In the genomic region with DNA sequence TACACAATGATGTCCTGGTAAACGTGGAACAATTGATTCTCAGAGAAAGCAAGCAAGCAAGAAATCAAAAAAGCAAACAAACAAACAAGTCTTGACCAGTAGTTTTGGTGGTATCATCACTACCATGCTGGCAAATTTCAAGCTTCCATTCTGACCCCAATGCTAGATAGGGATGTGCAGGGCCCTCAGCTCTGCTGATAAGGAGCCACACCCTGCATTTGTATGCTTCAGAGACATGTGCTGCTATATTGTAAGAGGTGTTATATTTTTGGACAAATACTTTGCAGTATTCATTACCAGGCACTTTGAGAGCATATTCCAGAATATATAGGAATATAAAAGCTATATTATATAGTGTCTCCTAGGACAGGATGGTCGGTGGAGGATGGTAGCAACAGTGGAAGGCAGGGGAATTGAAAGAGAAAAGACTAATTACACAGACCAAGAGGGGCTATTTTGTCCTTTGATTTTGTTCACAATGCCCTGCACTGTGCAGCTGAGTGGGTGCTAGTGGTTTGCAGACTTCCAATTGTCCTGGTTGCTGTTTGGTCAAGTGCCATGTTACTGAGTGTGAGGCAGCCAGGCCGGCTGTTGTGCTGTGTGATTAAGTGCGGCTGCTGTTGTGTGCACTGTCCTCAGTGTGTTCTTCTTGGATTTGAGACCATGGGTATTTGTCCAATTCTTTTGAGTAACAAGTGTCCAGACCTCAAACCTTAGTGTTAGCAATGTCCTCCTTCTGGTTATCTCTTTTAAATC, we compare ENCODE assay signal across 11 mouse cellular contexts. TPM values are rescaled to one million over a fixed set of nuclear protein-coding genes. Genes with fewer than 3 reads are reported as not detected.
DNase-seq lines count a peak whose midpoint lies in the region; ATAC-seq and TF ChIP-seq lines count a peak whose summit lies in the region.
"Had no signal": no experiment of that assay in that cellular context is flagged by ENCODE, and none has a peak within 500 bp of the region (broad histone marks: within the 10 kb centered on the region; RNA-seq: fewer than 3 reads in every experiment).

No protein-coding gene starts in this region.

- no peak overlapping the region for H3K27ac ChIP-seq in embryonic facial prominence, embryonic 11.5 days (replicated peaks; ENCODE audit: low read depth, low read length)
- H3K27ac ChIP-seq in embryonic facial prominence, embryonic 10.5 days (replicated peaks): no peak overlapping the region
- H3K27ac ChIP-seq in MEL (ENCODE audit: control insufficient read depth, low read depth, low read length): no peak overlapping the region
- H3K27ac ChIP-seq in hindbrain, embryonic 15.5 days (replicated peaks): no peak overlapping the region
- H3K27ac ChIP-seq: left cerebral cortex, adult 2 months; liver, embryonic 15.5 days had no signal

- no peak for TF ChIP-seq EP300 in MEL (IDR thresholded peaks at IDR 0.05; ENCODE audit: low read depth in 1 of 2, low read length in 2 of 2)

- H3K79me2 ChIP-seq in MEL (ENCODE audit: control insufficient read depth, insufficient read depth, low read length, poor library complexity): no peaks in the 10 kb centered on the region

- 75% methylated on average over 4 of the region's 4 CpGs for WGBS in embryonic facial prominence, embryonic 11.5 days
- 71% methylated on average over 4 of the region's 4 CpGs for WGBS in embryonic facial prominence, embryonic 10.5 days
- 44% methylated on average over 4 of the region's 4 CpGs for WGBS in hindbrain, embryonic 15.5 days

- no peak overlapping the region for H3K9ac ChIP-seq in embryonic facial prominence, embryonic 11.5 days (replicated peaks; ENCODE audit: low read length)
- H3K9ac ChIP-seq in MEL (ENCODE audit: control insufficient read depth, low read depth, low read length, poor library complexity, severe bottlenecking): no peak overlapping the region
- no peak overlapping the region for H3K9ac ChIP-seq in hindbrain, embryonic 15.5 days
- H3K9ac ChIP-seq: liver, embryonic 15.5 days had no signal

- TF ChIP-seq POLR2A in MEL (IDR thresholded peaks at IDR 0.05; ENCODE audit: control insufficient read depth in 1 of 2, insufficient read depth in 1 of 2, low read depth in 1 of 2, low read length in 2 of 2, poor library complexity in 1 of 2): no peak

- H3K27me3 ChIP-seq in embryonic facial prominence, embryonic 11.5 days (ENCODE audit: control insufficient read depth, insufficient read depth, low read length): no peaks in the 10 kb centered on the region
- no peaks in the 10 kb centered on the region for H3K27me3 ChIP-seq in embryonic facial prominence, embryonic 10.5 days (replicated peaks; ENCODE audit: low read depth, poor library complexity, severe bottlenecking)
- no peaks in the 10 kb centered on the region for H3K27me3 ChIP-seq in MEL (ENCODE audit: control insufficient read depth in 1 of 2, insufficient read depth in 2 of 2, low read length in 2 of 2)
- H3K27me3 ChIP-seq in hindbrain, embryonic 15.5 days: no peaks in the 10 kb centered on the region
- H3K27me3 ChIP-seq: liver, embryonic 15.5 days had no signal

- TF ChIP-seq CTCF in MEL (IDR thresholded peaks at IDR 0.05 in 2 of 3, conservative IDR thresholded peaks at IDR 0.05 in 1 of 3; ENCODE audit: control insufficient read depth in 1 of 3, insufficient read depth in 1 of 3, low read depth in 2 of 3, low read length in 3 of 3, poor library complexity in 1 of 3, severe bottlenecking in 1 of 3): no peak

- no peak overlapping the region for H3K4me3 ChIP-seq in embryonic facial prominence, embryonic 11.5 days (ENCODE audit: low read depth, low read length)
- H3K4me3 ChIP-seq in embryonic facial prominence, embryonic 10.5 days: no peak overlapping the region
- no peak overlapping the region for H3K4me3 ChIP-seq in MEL (ENCODE audit: control insufficient read depth in 1 of 2, insufficient read depth in 1 of 2, low read depth in 2 of 2, low read length in 2 of 2)
- no peak overlapping the region for H3K4me3 ChIP-seq in hindbrain, embryonic 15.5 days
- H3K4me3 ChIP-seq: left cerebral cortex, adult 2 months; liver, embryonic 15.5 days had no signal

- H3K36me3 ChIP-seq in embryonic facial prominence, embryonic 11.5 days (replicated peaks; ENCODE audit: control insufficient read depth, insufficient read depth, low read depth, low read length): no peaks in the 10 kb centered on the region
- H3K36me3 ChIP-seq in embryonic facial prominence, embryonic 10.5 days (replicated peaks): no peaks in the 10 kb centered on the region
- peaks cover 0 to 4% of the 10 kb centered on the region in 2 experiments; a peak in 2 of 4 replicates for H3K36me3 ChIP-seq in MEL (ENCODE audit: control insufficient read depth in 1 of 2, insufficient read depth in 2 of 2, low read length in 2 of 2)
- H3K36me3 ChIP-seq in hindbrain, embryonic 15.5 days: no peaks in the 10 kb centered on the region
- H3K36me3 ChIP-seq: liver, embryonic 15.5 days had no signal

- 0 out of 2 replicates have a peak, but pooled peaks have one; percentile 48 for ATAC-seq in embryonic facial prominence, embryonic 11.5 days (replicated peaks; ENCODE audit: insufficient number of reproducible peaks, low FRiP score, low TSS enrichment, low read depth)
- ATAC-seq in hindbrain, embryonic 15.5 days (ENCODE audit: low FRiP score, low read depth): peak; percentile 69; the same call in 1 of the 2 replicates

- H3K9me3 ChIP-seq in embryonic facial prominence, embryonic 11.5 days (replicated peaks; ENCODE audit: control insufficient read depth, low read length): no peaks in the 10 kb centered on the region
- H3K9me3 ChIP-seq in embryonic facial prominence, embryonic 10.5 days: no peaks in the 10 kb centered on the region
- H3K9me3 ChIP-seq in MEL (replicated peaks; ENCODE audit: insufficient read depth, low read length): no peaks in the 10 kb centered on the region
- H3K9me3 ChIP-seq in hindbrain, embryonic 15.5 days: no peaks in the 10 kb centered on the region
- H3K9me3 ChIP-seq: liver, embryonic 15.5 days had no signal

- H3K4me2 ChIP-seq in embryonic facial prominence, embryonic 11.5 days (ENCODE audit: low read depth, low read length): no peak overlapping the region
- H3K4me2 ChIP-seq in hindbrain, embryonic 15.5 days: no peak overlapping the region
- H3K4me2 ChIP-seq: liver, embryonic 15.5 days had no signal

- no peak for DNase-seq in embryonic facial prominence, embryonic 11.5 days (ENCODE audit: low spot score)
- no peak for DNase-seq in embryonic facial prominence, embryonic 10.5 days (ENCODE audit: low spot score)
- peak; percentile 4 for DNase-seq in MEL (ENCODE audit: low read depth, low spot score)
- peak; percentile 43 for DNase-seq in lung, postnatal 25 days (ENCODE audit: low spot score)
- no peak for DNase-seq in gastrocnemius, postnatal 25 days
- DNase-seq in heart, adult 18-20 months: no peak
- no peak for DNase-seq in cerebellum, adult 18-20 months
- DNase-seq: kidney, postnatal 36 days had no signal

- H3K4me1 ChIP-seq in embryonic facial prominence, embryonic 11.5 days (ENCODE audit: control insufficient read depth, insufficient read depth, low read length): no peaks in the 10 kb centered on the region
- H3K4me1 ChIP-seq in embryonic facial prominence, embryonic 10.5 days: no peaks in the 10 kb centered on the region
- H3K4me1 ChIP-seq in MEL (ENCODE audit: control insufficient read depth in 1 of 2, insufficient read depth in 2 of 2, low read length in 2 of 2): 0 out of 4 replicates have a peak, but pooled peaks cover 0 to 2% of the 10 kb centered on the region in 2 experiments
- H3K4me1 ChIP-seq in hindbrain, embryonic 15.5 days (replicated peaks): peaks cover 8% of the 10 kb centered on the region; the same call in 1 of the 2 replicates

- no peak for TF ChIP-seq RAD21 in MEL (IDR thresholded peaks at IDR 0.05; ENCODE audit: low read depth, low read length)

TF ChIP-seq in MEL, 35 proteins besides CTCF, POLR2A, EP300 and RAD21:
- TF ChIP-seq GATA1 (IDR thresholded peaks at IDR 0.05; ENCODE audit: low read depth, low read length) (0 out of 2 replicates have a peak, but pooled peaks have one; percentile 42), E2F4 (IDR thresholded peaks at IDR 0.05; ENCODE audit: borderline replicate concordance, low read depth, low read length) (no peak), TBP (IDR thresholded peaks at IDR 0.05; ENCODE audit: low read depth, low read length) (no peak), USF1 (IDR thresholded peaks at IDR 0.05; ENCODE audit: low read depth, low read length) (no peak)

RNA-seq across cellular contexts. Expression of a gene that starts 54.9 kb away (rescaled TPM):
- 9.3 and 10.4 TPM in 2 replicates for polyA plus RNA-seq in embryonic facial prominence, embryonic 11.5 days (2014; fragmentation: Nextera tagmentation; extraction: Ambion mirVana)
- 7.7 and 8.7 TPM in 2 replicates for polyA plus RNA-seq in embryonic facial prominence, embryonic 10.5 days (2016; fragmentation: Nextera tagmentation; extraction: Ambion mirVana)
- total RNA-seq in MEL (2012; rRNA removed): 3.3 and 4.3 TPM in 2 replicates
- 1 to 10 TPM in 1 of 2 experiments, not detected in 1; 6.4 TPM for polyA plus RNA-seq in MEL (2012; ENCODE audit: insufficient read depth in 1 of 2, insufficient read length in 2 of 2, low read depth in 1 of 2, low replicate concordance in 2 of 2, missing spikeins in 1 of 2)
- polyA plus RNA-seq in hindbrain, embryonic 15.5 days (2015; fragmentation: Nextera tagmentation; extraction: Ambion mirVana): 17.9 and 20.4 TPM in 2 replicates
- 1 to 10 TPM; 1.3 to 2.4 TPM for total RNA-seq in gastrocnemius, postnatal 25 days (2021)
- total RNA-seq in heart, adult 18-20 months (2021): 1 to 10 TPM; 3.0 to 3.5 TPM

Comparison
In these comparisons a context has a peak if more than half of its experiments do, and no peak if none do; other contexts are left out.
1. DNase-seq: peak in MEL (single experiment) and lung, postnatal 25 days (single experiment); none in embryonic facial prominence, embryonic 11.5 days (single experiment), embryonic facial prominence, embryonic 10.5 days (single experiment), gastrocnemius, postnatal 25 days (single experiment), heart, adult 18-20 months (0 of 2) and cerebellum, adult 18-20 months (0 of 2).